ENCODE assay signal across 9 mouse cellular contexts in genomic region chr3:60797808-60798207, GRCm38 (mm10).
DNase-seq lines count a peak whose midpoint lies in the region.
"Had no signal": no experiment of that assay in that cellular context is flagged by ENCODE, and none has a peak within 500 bp of the region (broad histone marks: within the 10 kb centered on the region; RNA-seq: fewer than 3 reads in every experiment).

No protein-coding gene starts in this region.

- DNase-seq in frontal cortex, postnatal 36 days (ENCODE audit: low spot score in 2 of 2) = peak; percentile 13 to 16
- DNase-seq in frontal cortex, postnatal 14 days (ENCODE audit: low spot score in 2 of 2) = no peak
- peak; percentile 7 for DNase-seq in right cerebral cortex, adult 18-20 months
- DNase-seq in right cerebral cortex, postnatal 14 days = no peak
- DNase-seq in heart, postnatal 25 days (ENCODE audit: low spot score) = peak; percentile 28
- peak; percentile 21 for DNase-seq in telencephalon, adult 2 months (ENCODE audit: low read depth, low spot score)
- DNase-seq in T-cell, adult 2 months (ENCODE audit: low spot score) = no peak
- no peak for DNase-seq in kidney, postnatal 36 days
- DNase-seq: kidney, postnatal 14 days had no signal

- intact Hi-C loops in heart, postnatal 25 days (cut with DNase I) = no loop called here

Comparison
In these comparisons a context has a peak if more than half of its experiments do, and no peak if none do; other contexts are left out.
1. DNase-seq: peak in frontal cortex, postnatal 36 days (2 of 2), right cerebral cortex, adult 18-20 months (single experiment), heart, postnatal 25 days (single experiment) and telencephalon, adult 2 months (single experiment); none in frontal cortex, postnatal 14 days (0 of 2), right cerebral cortex, postnatal 14 days (single experiment), T-cell, adult 2 months (single experiment) and kidney, postnatal 36 days (0 of 2).